Comparison of ENCODE assay signal across 8 mouse cellular contexts in the genomic region with DNA sequence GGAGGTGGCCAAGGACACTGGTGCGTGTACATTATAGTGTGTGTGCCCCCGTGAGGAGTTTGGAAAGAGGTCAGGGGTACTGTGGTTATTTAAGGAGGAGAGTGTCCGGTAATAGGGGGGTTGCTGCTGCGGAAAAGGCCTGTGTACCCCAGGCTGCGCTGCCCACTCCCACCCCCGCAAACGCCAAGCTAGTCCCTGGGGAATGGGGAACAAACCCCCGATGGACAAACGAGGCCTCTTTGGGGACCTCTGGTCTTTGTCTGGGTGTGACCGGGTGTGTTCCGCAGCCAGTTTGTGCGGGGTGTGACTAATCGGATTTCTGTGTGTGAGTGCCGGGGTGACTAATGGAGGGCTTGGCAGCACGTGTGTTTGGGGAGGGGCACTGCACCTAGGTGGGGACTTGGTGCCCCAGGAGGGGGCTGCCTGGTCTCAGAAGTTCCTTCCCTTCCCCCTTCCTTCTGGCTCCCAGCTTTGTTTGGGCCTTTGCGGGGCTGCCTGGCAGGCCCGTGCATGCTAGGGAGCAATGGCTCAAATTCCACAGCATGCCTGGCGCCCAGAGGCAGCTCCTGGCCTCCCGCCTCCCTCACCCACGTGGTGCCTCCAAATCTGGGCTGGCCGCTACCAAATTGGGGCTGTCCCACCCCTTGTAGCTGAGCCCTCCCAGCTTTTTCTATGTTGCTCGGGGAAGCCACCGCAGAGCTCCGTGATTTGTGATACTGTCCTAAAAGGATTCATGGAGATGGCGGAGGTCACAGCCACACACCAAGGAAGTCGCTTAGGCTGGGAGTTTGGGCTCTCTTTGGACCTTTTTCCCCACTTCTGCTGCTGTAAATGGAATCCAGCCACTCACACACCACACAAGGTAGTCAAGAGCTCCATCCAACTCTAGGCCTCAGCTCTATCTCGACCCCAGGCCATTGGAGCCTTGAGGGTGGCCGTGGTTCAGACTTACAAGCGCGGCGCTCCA. TPM values are rescaled to one million over a fixed set of nuclear protein-coding genes. Genes with fewer than 3 reads are reported as not detected.
DNase-seq lines count a peak whose midpoint lies in the region; ATAC-seq and TF ChIP-seq lines count a peak whose summit lies in the region.

No protein-coding gene starts in this region.

- ATAC-seq in G1E (ENCODE audit: extremely low read depth, insufficient number of reproducible peaks, low FRiP score, poor library complexity, severe bottlenecking), result no peak
- peak; percentile 80 for ATAC-seq in lung, embryonic 14.5 days (ENCODE audit: insufficient read depth)
- ATAC-seq in activated CD4-positive, CD25-positive, alpha-beta regulatory T cell, adult 4 months, result no peak

- intact Hi-C loops in heart, postnatal 36 days (cut with DNase I), result loop anchor here (2.0 to 5.0 kb wide), 2 partner anchors 17 to 109 kb away; no protein-coding TSS in a partner anchor

- peak overlapping the region; percentile 100 for H3K9ac ChIP-seq in lung, embryonic 14.5 days

- H3K27me3 ChIP-seq in G1E (ENCODE audit: insufficient read depth, low read length), result peaks cover 56% of the 10 kb centered on the region
- H3K27me3 ChIP-seq in lung, embryonic 14.5 days (ENCODE audit: insufficient read depth, low read length), result no peaks in the 10 kb centered on the region

- H3K9me3 ChIP-seq in G1E (replicated peaks), result no peaks in the 10 kb centered on the region
- no peaks in the 10 kb centered on the region for H3K9me3 ChIP-seq in lung, embryonic 14.5 days (ENCODE audit: low read depth, low read length)

- H3K27ac ChIP-seq in layer of hippocampus, adult 2 months, result peak overlapping the region; percentile 100
- H3K27ac ChIP-seq in lung, embryonic 14.5 days (ENCODE audit: low read depth), result peak overlapping the region; percentile 100

- peak overlapping the region; percentile 97 for H3K4me2 ChIP-seq in lung, embryonic 14.5 days

- TF ChIP-seq CTCF in G1E (IDR thresholded peaks at IDR 0.05; ENCODE audit: low read depth, low read length), result no peak
- TF ChIP-seq CTCF in layer of hippocampus, adult 2 months (conservative IDR thresholded peaks at IDR 0.05), result no peak
- no peak for TF ChIP-seq CTCF in lung, embryonic 14.5 days (IDR thresholded peaks at IDR 0.05; ENCODE audit: low read depth)

- peak; percentile 32 for DNase-seq in G1E (ENCODE audit: low spot score)
- peak; percentile 79 for DNase-seq in cerebellum, adult 8-10 months
- DNase-seq in forelimb bud, embryonic 11.5 days (ENCODE audit: low read depth, low spot score), result peak; percentile 94
- DNase-seq in heart, postnatal 36 days, result peak; percentile 83 to 89
- DNase-seq in layer of hippocampus, adult 2 months (ENCODE audit: low spot score in 2 of 2), result peak; percentile 69 to 75
- peak; percentile 96 for DNase-seq in lung, embryonic 14.5 days
- peak; percentile 79 for DNase-seq in ovary, postnatal 10 days (ENCODE audit: low spot score)

- WGBS in lung, embryonic 14.5 days, result 6% methylated on average over 31 of the region's 31 CpGs

- peak overlapping the region; percentile 73 for H3K4me3 ChIP-seq in G1E (ENCODE audit: low read depth, low read length)
- peak overlapping the region; percentile 90 for H3K4me3 ChIP-seq in layer of hippocampus, adult 2 months
- H3K4me3 ChIP-seq in lung, embryonic 14.5 days (ENCODE audit: low read depth, low read length), result peak overlapping the region; percentile 90

- H3K36me3 ChIP-seq in G1E (replicated peaks), result no peaks in the 10 kb centered on the region
- H3K36me3 ChIP-seq in lung, embryonic 14.5 days (ENCODE audit: insufficient read depth), result no peaks in the 10 kb centered on the region

- peaks cover 60% of the 10 kb centered on the region for H3K4me1 ChIP-seq in G1E (ENCODE audit: insufficient read depth, low read depth, low read length)
- H3K4me1 ChIP-seq in lung, embryonic 14.5 days (ENCODE audit: insufficient read depth), result peaks cover 11% of the 10 kb centered on the region

RNA-seq across cellular contexts. Expression of gene Tnrc18, which starts 5.9 kb away (rescaled TPM):
- total RNA-seq in G1E (2014; fragmentation: Nextera tagmentation), result 30.2 and 36.3 TPM in 2 replicates
- 4.6 and 5.4 TPM in 2 replicates for total RNA-seq in G1E (2017)
- 81.6 and 90.7 TPM in 2 replicates for polyA plus RNA-seq in G1E (2012)
- total RNA-seq in heart, postnatal 36 days (2021), result 10 to 100 TPM; 55.4 to 62.3 TPM
- total RNA-seq in layer of hippocampus, adult 2 months (2021), result 100 to 1,000 TPM; 142 to 143 TPM
- polyA plus RNA-seq in lung, embryonic 14.5 days (2014; fragmentation: Nextera tagmentation; extraction: Ambion mirVana), result 38.4 and 40.4 TPM in 2 replicates
- polyA plus RNA-seq in activated CD4-positive, CD25-positive, alpha-beta regulatory T cell, adult 4 months (2017; shearing (Covaris generic)), result 1 to 10 TPM; 4.1 to 4.3 TPM

Comparison
In these comparisons a context has a peak if more than half of its experiments do, and no peak if none do; other contexts are left out.
1. DNase-seq: peak in every context shown above with its lines; median percentile 96 in lung, embryonic 14.5 days; 94 in forelimb bud, embryonic 11.5 days; 86 in heart, postnatal 36 days; 79 in cerebellum, adult 8-10 months; 79 in ovary, postnatal 10 days; 72 in layer of hippocampus, adult 2 months; 32 in G1E.